Mouse (Mus musculus): ENCODE results near the gene Mrc2. TPM values are rescaled to one million over a fixed set of nuclear protein-coding genes. Genes with fewer than 3 reads are reported as not detected.

Gene Mrc2
- polyA plus RNA-seq, 1 experiment from 2014 or later: 8.0 TPM

GRCm38 (mm10) chr11:105281291-105281690 lies 11.2 kb upstream of the Mrc2 start:
- Histone ChIP-seq H3K4me1 (replicated peaks) (peaks cover 21% of the 10 kb centered on the region), H3K4me2 (no peak overlapping the region), H3K9me3 (replicated peaks) (no peaks in the 10 kb centered on the region), H3K36me3 (peaks cover 39% of the 10 kb centered on the region), H3K9ac (no peak overlapping the region), H3K27me3 (no peaks in the 10 kb centered on the region), H3K4me3 (no peak overlapping the region), H3K27ac (no peak overlapping the region)
- ATAC-seq (replicated peaks; ENCODE audit: insufficient number of reproducible peaks, insufficient read depth, low FRiP score, low read depth): no peak
- whole genome bisulfite sequencing: 78% methylated on average over 7 of the region's 7 CpGs

- no peak overlapping the region for H3K9ac ChIP-seq
- no peak for ATAC-seq (replicated peaks; ENCODE audit: insufficient number of reproducible peaks, insufficient read depth, low FRiP score, low read depth)
- H3K36me3 ChIP-seq: peaks cover 32% of the 10 kb centered on the region
- no peaks in the 10 kb centered on the region for H3K27me3 ChIP-seq
- H3K4me2 ChIP-seq: no peak overlapping the region
- no peaks in the 10 kb centered on the region for H3K9me3 ChIP-seq (replicated peaks)
- 70% methylated on average over 12 of the region's 12 CpGs for WGBS
- H3K4me3 ChIP-seq: no peak overlapping the region
- peak overlapping the region; percentile 48; the same call in 1 of the 2 replicates for H3K27ac ChIP-seq
- H3K4me1 ChIP-seq (replicated peaks): peaks cover 21% of the 10 kb centered on the region
Measured at GRCm38 (mm10) chr11:105281763-105282459, 10.5 kb upstream of the Mrc2 start.

- Histone ChIP-seq H3K4me2 (no peak overlapping the region), H3K27ac (peak overlapping the region; percentile 48), H3K9ac (no peak overlapping the region), H3K9me3 (replicated peaks) (no peaks in the 10 kb centered on the region), H3K4me1 (replicated peaks) (peaks cover 21% of the 10 kb centered on the region), H3K36me3 (peaks cover 27% of the 10 kb centered on the region), H3K4me3 (no peak overlapping the region), H3K27me3 (no peaks in the 10 kb centered on the region)
- WGBS: 32% methylated on average over 2 of the region's 2 CpGs
- peak; percentile 79; the same call in 1 of the 2 replicates for ATAC-seq (replicated peaks; ENCODE audit: insufficient number of reproducible peaks, insufficient read depth, low FRiP score, low read depth)
Measured at GRCm38 (mm10) chr11:105282460-105282859, 10.0 kb upstream of the Mrc2 start.

GRCm38 (mm10) chr11:105283016-105283415 lies 9.4 kb upstream of the Mrc2 start:
- H3K9ac ChIP-seq: no peak overlapping the region
- no peaks in the 10 kb centered on the region for H3K27me3 ChIP-seq
- H3K4me2 ChIP-seq: no peak overlapping the region
- peaks cover 21% of the 10 kb centered on the region for H3K4me1 ChIP-seq (replicated peaks)
- WGBS: 86% methylated on average over 9 of the region's 9 CpGs
- ATAC-seq (replicated peaks; ENCODE audit: insufficient number of reproducible peaks, insufficient read depth, low FRiP score, low read depth): no peak
- no peak overlapping the region for H3K4me3 ChIP-seq
- H3K9me3 ChIP-seq (replicated peaks): no peaks in the 10 kb centered on the region
- H3K27ac ChIP-seq: peak overlapping the region; percentile 48
- H3K36me3 ChIP-seq: peaks cover 27% of the 10 kb centered on the region

GRCm38 (mm10) chr11:105285720-105286119 lies 6.7 kb upstream of the Mrc2 start:
- H3K4me2 ChIP-seq: no peak overlapping the region
- H3K27me3 ChIP-seq: no peaks in the 10 kb centered on the region; the same call in 1 of the 2 replicates
- no peaks in the 10 kb centered on the region for H3K9me3 ChIP-seq (replicated peaks)
- H3K27ac ChIP-seq: peak overlapping the region; percentile 28; the same call in 1 of the 2 replicates
- peaks cover 15% of the 10 kb centered on the region for H3K36me3 ChIP-seq
- H3K4me1 ChIP-seq (replicated peaks): peaks cover 22% of the 10 kb centered on the region
- no peak overlapping the region for H3K9ac ChIP-seq
- no peak overlapping the region for H3K4me3 ChIP-seq
- 52% methylated on average over 3 of the region's 3 CpGs for WGBS
- ATAC-seq (replicated peaks; ENCODE audit: insufficient number of reproducible peaks, insufficient read depth, low FRiP score, low read depth): no peak

- no peak overlapping the region for H3K27ac ChIP-seq
Measured at GRCm38 (mm10) chr11:105289403-105289802, 3.0 kb upstream of the Mrc2 start.

GRCm38 (mm10) chr11:105291681-105292123 lies 741 bp upstream of the Mrc2 start:
- Histone ChIP-seq H3K9me3 (replicated peaks) (no peaks in the 10 kb centered on the region), H3K4me2 (peak overlapping the region; percentile 97), H3K4me3 (peak overlapping the region; percentile 68), H3K36me3 (0 out of 2 replicates have a peak, but pooled peaks cover 3% of the 10 kb centered on the region), H3K27me3 (peaks cover 13% of the 10 kb centered on the region), H3K9ac (0 out of 2 replicates have a peak overlapping the region, but pooled peaks have one; percentile 66), H3K27ac (peak overlapping the region; percentile 83), H3K4me1 (replicated peaks) (peaks cover 35% of the 10 kb centered on the region)
- 14% methylated on average over 10 of the region's 10 CpGs for WGBS
- ATAC-seq (replicated peaks; ENCODE audit: insufficient number of reproducible peaks, insufficient read depth, low FRiP score, low read depth): no peak

More at GRCm38 (mm10) chr11:105289403-105289802, 3.0 kb upstream of the Mrc2 start:
- no peaks in the 10 kb centered on the region for H3K9me3 ChIP-seq (replicated peaks)
- peaks cover 8% of the 10 kb centered on the region; the same call in 1 of the 2 replicates for H3K36me3 ChIP-seq
- peaks cover 39% of the 10 kb centered on the region for H3K4me1 ChIP-seq (replicated peaks)
- 23% methylated on average over 3 of the region's 3 CpGs for WGBS
- H3K27me3 ChIP-seq: peaks cover 13% of the 10 kb centered on the region
- no peak overlapping the region for H3K9ac ChIP-seq
- H3K4me3 ChIP-seq: no peak overlapping the region
- no peak overlapping the region for H3K4me2 ChIP-seq
- ATAC-seq (replicated peaks; ENCODE audit: insufficient number of reproducible peaks, insufficient read depth, low FRiP score, low read depth): no peak

- no peak; the same call in 1 of the 2 replicates for ATAC-seq (replicated peaks; ENCODE audit: insufficient number of reproducible peaks, insufficient read depth, low FRiP score, low read depth)
Measured at GRCm38 (mm10) chr11:105293101-105293581, 698 bp downstream of the Mrc2 start.

GRCm38 (mm10) chr11:105293901-105294494 lies 1.6 kb downstream of the Mrc2 start:
- Histone ChIP-seq H3K4me2 (peak overlapping the region; percentile 97), H3K9ac (peak overlapping the region; percentile 29; the same call in 1 of the 2 replicates), H3K9me3 (replicated peaks) (no peaks in the 10 kb centered on the region), H3K27ac (peak overlapping the region; percentile 83), H3K4me3 (peak overlapping the region; percentile 68), H3K4me1 (replicated peaks) (peaks cover 35% of the 10 kb centered on the region), H3K36me3 (no peaks in the 10 kb centered on the region), H3K27me3 (peaks cover 13% of the 10 kb centered on the region)
- ATAC-seq (replicated peaks; ENCODE audit: insufficient number of reproducible peaks, insufficient read depth, low FRiP score, low read depth): no peak
- 26% methylated on average over 9 of the region's 9 CpGs for WGBS

More at GRCm38 (mm10) chr11:105293101-105293581, 698 bp downstream of the Mrc2 start:
- peak overlapping the region; percentile 97 for H3K4me2 ChIP-seq
- peaks cover 35% of the 10 kb centered on the region for H3K4me1 ChIP-seq (replicated peaks)
- peak overlapping the region; percentile 68 for H3K4me3 ChIP-seq
- H3K9me3 ChIP-seq (replicated peaks): no peaks in the 10 kb centered on the region
- peaks cover 13% of the 10 kb centered on the region for H3K27me3 ChIP-seq
- H3K27ac ChIP-seq: peak overlapping the region; percentile 83
- peak overlapping the region; percentile 66 for H3K9ac ChIP-seq
- no peaks in the 10 kb centered on the region for H3K36me3 ChIP-seq
- WGBS: 6% methylated on average over 26 of the region's 26 CpGs

- H3K9ac ChIP-seq: no peak overlapping the region
- H3K4me2 ChIP-seq: no peak overlapping the region
- no peaks in the 10 kb centered on the region for H3K36me3 ChIP-seq
- no peak overlapping the region for H3K4me3 ChIP-seq
- H3K4me1 ChIP-seq (replicated peaks): peaks cover 31% of the 10 kb centered on the region
- H3K9me3 ChIP-seq (replicated peaks): no peaks in the 10 kb centered on the region
- ATAC-seq (replicated peaks; ENCODE audit: insufficient number of reproducible peaks, insufficient read depth, low FRiP score, low read depth): no peak
- 81% methylated on average over 10 of the region's 10 CpGs for WGBS
- H3K27me3 ChIP-seq: peaks cover 13% of the 10 kb centered on the region; the same call in 1 of the 2 replicates
- no peak overlapping the region for H3K27ac ChIP-seq
Measured at GRCm38 (mm10) chr11:105296084-105296483, 3.6 kb downstream of the Mrc2 start.

- Histone ChIP-seq H3K9me3 (replicated peaks) (no peaks in the 10 kb centered on the region), H3K27me3 (no peaks in the 10 kb centered on the region), H3K27ac (no peak overlapping the region), H3K36me3 (peaks cover 5% of the 10 kb centered on the region; the same call in 1 of the 2 replicates), H3K9ac (no peak overlapping the region), H3K4me2 (no peak overlapping the region), H3K4me1 (replicated peaks) (peaks cover 48% of the 10 kb centered on the region), H3K4me3 (no peak overlapping the region)
- 57% methylated on average over 7 of the region's 7 CpGs for WGBS
- ATAC-seq (replicated peaks; ENCODE audit: insufficient number of reproducible peaks, insufficient read depth, low FRiP score, low read depth): no peak
Measured at GRCm38 (mm10) chr11:105310197-105310596, 17.8 kb downstream of the Mrc2 start.
